Comparison of ENCODE assay signal across 7 mouse cellular contexts in the genomic region with DNA sequence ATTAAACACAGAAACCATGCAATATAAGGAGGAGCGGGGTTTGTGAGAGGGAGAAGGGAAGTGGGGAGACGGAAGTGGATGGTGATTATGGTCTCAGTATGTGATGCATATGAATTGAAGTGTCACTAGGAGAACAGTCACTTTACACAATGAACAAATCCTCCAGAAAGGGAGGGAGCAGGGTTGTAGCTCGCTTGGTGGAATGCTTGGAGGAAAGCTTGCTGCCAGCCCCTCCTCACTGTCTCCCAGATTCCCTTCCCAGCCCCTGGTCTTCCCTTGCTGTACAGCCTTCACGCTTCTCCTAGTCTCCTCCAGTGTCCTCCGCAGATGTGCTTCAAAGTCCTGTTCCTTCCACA. TPM values are rescaled to one million over a fixed set of nuclear protein-coding genes. Genes with fewer than 3 reads are reported as not detected.
DNase-seq lines count a peak whose midpoint lies in the region; ATAC-seq and TF ChIP-seq lines count a peak whose summit lies in the region.

No protein-coding gene starts in this region.

- intact Hi-C loops in left cerebral cortex, adult 2 months (cut with DNase I), result no loop called here

- peak overlapping the region; percentile 46 for H3K4me3 ChIP-seq in spleen, adult 2 months (ENCODE audit: extremely low read depth, insufficient read depth, insufficient read length)
- H3K4me3 ChIP-seq in liver, postnatal 0 days (ENCODE audit: low read depth, low read length), result peak overlapping the region; percentile 49
- no peak overlapping the region; the same call in 1 of the 2 replicates for H3K4me3 ChIP-seq in left cerebral cortex, adult 2 months

- DNase-seq in spleen, adult 2 months (ENCODE audit: low read depth in 1 of 2, low spot score in 2 of 2), result no peak
- no peak for DNase-seq in spleen, adult 18-20 months
- DNase-seq in liver, postnatal 0 days, result no peak
- DNase-seq in adrenal gland, postnatal 25 days, result no peak
- no peak for DNase-seq in left cerebral cortex, adult 2 months (ENCODE audit: extremely low spot score in 1 of 2, low spot score in 2 of 2)
- DNase-seq in thymus, postnatal 25 days, result no peak

- no peaks in the 10 kb centered on the region for H3K9me3 ChIP-seq in liver, postnatal 0 days (ENCODE audit: low read length)

- TF ChIP-seq POLR2A in spleen, adult 2 months (IDR thresholded peaks at IDR 0.05; ENCODE audit: low read depth, low read length), result no peak

- H3K4me1 ChIP-seq in spleen, adult 2 months (ENCODE audit: control insufficient read depth, insufficient read depth, insufficient read length), result peaks cover 3% of the 10 kb centered on the region; the same call in 1 of the 2 replicates
- peaks cover 7% of the 10 kb centered on the region; the same call in 1 of the 2 replicates for H3K4me1 ChIP-seq in liver, postnatal 0 days (ENCODE audit: insufficient read depth)

- 35% methylated on average over 5 of the region's 5 CpGs for WGBS in spleen, adult 2 months
- WGBS in liver, postnatal 0 days (ENCODE audit: insufficient replicate concordance), result 43% methylated on average over 5 of the region's 5 CpGs

- H3K9ac ChIP-seq in liver, postnatal 0 days (replicated peaks), result no peak overlapping the region

- H3K27me3 ChIP-seq in spleen, adult 2 months (ENCODE audit: control insufficient read depth, insufficient read depth, low read length), result no peaks in the 10 kb centered on the region
- H3K27me3 ChIP-seq in liver, postnatal 0 days (ENCODE audit: insufficient read depth, low read length), result no peaks in the 10 kb centered on the region

- H3K36me3 ChIP-seq in spleen, adult 2 months (ENCODE audit: control insufficient read depth, insufficient read depth, low read length), result no peaks in the 10 kb centered on the region
- peaks cover 10% of the 10 kb centered on the region for H3K36me3 ChIP-seq in liver, postnatal 0 days (replicated peaks; ENCODE audit: insufficient read depth, low read length)

- no peak for TF ChIP-seq CTCF in spleen, adult 2 months (IDR thresholded peaks at IDR 0.05; ENCODE audit: extremely low read depth, insufficient read depth, insufficient read length, insufficient replicate concordance)
- TF ChIP-seq CTCF in liver, postnatal 0 days (IDR thresholded peaks at IDR 0.05; ENCODE audit: low read depth), result no peak
- no peak for TF ChIP-seq CTCF in left cerebral cortex, adult 2 months (IDR thresholded peaks at IDR 0.05)

- ATAC-seq in granulocyte monocyte progenitor cell, adult 5-6 weeks (replicated peaks; ENCODE audit: poor library complexity, severe bottlenecking), result peak; percentile 87
- no peak for ATAC-seq in liver, postnatal 0 days

- H3K4me2 ChIP-seq in liver, postnatal 0 days (ENCODE audit: low read depth, low read length), result peak overlapping the region; percentile 62

- no peak for TF ChIP-seq EP300 in liver, postnatal 0 days (IDR thresholded peaks at IDR 0.05; ENCODE audit: low read depth)

- no peak overlapping the region for H3K27ac ChIP-seq in spleen, adult 2 months (ENCODE audit: insufficient read depth, low read length)
- H3K27ac ChIP-seq in liver, postnatal 0 days (ENCODE audit: low read depth), result no peak overlapping the region
- H3K27ac ChIP-seq in left cerebral cortex, adult 2 months, result no peak overlapping the region

RNA-seq across cellular contexts. Expression of gene Gpld1, which starts 22.9 kb away (rescaled TPM):
- 0.11 and 0.13 TPM in 2 replicates for polyA plus RNA-seq in spleen, adult 2 months (2012; rRNA removed)
- total RNA-seq in granulocyte monocyte progenitor cell, adult 5-6 weeks (2014; fragmentation: Nextera tagmentation), result 0.43 TPM in 1 of 2 replicates, not detected in the other
- 0.17 and 0.52 TPM in 2 replicates for total RNA-seq in granulocyte monocyte progenitor cell, adult 5-6 weeks (2017)
- 52.2 and 59.7 TPM in 2 replicates for polyA plus RNA-seq in liver, postnatal 0 days (2015; fragmentation: Nextera tagmentation; extraction: Ambion mirVana)
- 5.6 and 7.9 TPM in 2 replicates for total RNA-seq in adrenal gland, postnatal 25 days (2021)
- 10 to 100 TPM; 19.2 to 19.8 TPM for total RNA-seq in left cerebral cortex, adult 2 months (2021)

RNA-seq across cellular contexts. Expression of gene Aldh5a1, which starts 28.4 kb away (rescaled TPM):
- polyA plus RNA-seq in spleen, adult 2 months (2012; rRNA removed), result 0.50 and 0.55 TPM in 2 replicates
- 1.5 TPM in 2 replicates for total RNA-seq in granulocyte monocyte progenitor cell, adult 5-6 weeks (2014; fragmentation: Nextera tagmentation)
- 2.6 and 3.1 TPM in 2 replicates for total RNA-seq in granulocyte monocyte progenitor cell, adult 5-6 weeks (2017)
- polyA plus RNA-seq in liver, postnatal 0 days (2015; fragmentation: Nextera tagmentation; extraction: Ambion mirVana), result 3.8 and 3.9 TPM in 2 replicates
- total RNA-seq in adrenal gland, postnatal 25 days (2021), result 16.7 and 21.9 TPM in 2 replicates
- 10 to 100 TPM; 56.5 to 56.8 TPM for total RNA-seq in left cerebral cortex, adult 2 months (2021)

RNA-seq across cellular contexts. Expression of gene Mrs2, which starts 54.4 kb away (rescaled TPM):
- 11.6 and 12.9 TPM in 2 replicates for polyA plus RNA-seq in spleen, adult 2 months (2012; rRNA removed)
- total RNA-seq in granulocyte monocyte progenitor cell, adult 5-6 weeks (2014; fragmentation: Nextera tagmentation), result 28.2 and 36.5 TPM in 2 replicates
- total RNA-seq in granulocyte monocyte progenitor cell, adult 5-6 weeks (2017), result 11.7 and 12.8 TPM in 2 replicates
- polyA plus RNA-seq in liver, postnatal 0 days (2015; fragmentation: Nextera tagmentation; extraction: Ambion mirVana), result 5.1 and 6.3 TPM in 2 replicates
- total RNA-seq in adrenal gland, postnatal 25 days (2021), result 79.4 and 86.8 TPM in 2 replicates
- total RNA-seq in left cerebral cortex, adult 2 months (2021), result 10 to 100 TPM; 54.3 to 65.6 TPM
